Mouse (Mus musculus) kidney, adult 2 months (tissue): ENCODE data around the gene Znhit1.

Experiments
- CTCF ChIP-seq: fragments of 200-500 bp; conservative IDR thresholded peaks from 2 replicates; pipeline ENCODE4 v1.5.1; 2011; ENCODE audit warnings: low read depth, mild to moderate bottlenecking, control low read depth, low read length, moderate library complexity, mixed read lengths; ENCODE audit not compliant: insufficient read depth, insufficient read length
- POLR2A ChIP-seq: fragments of 200-500 bp; IDR thresholded peaks from one replicate; pipeline ENCODE4 v1.6.1; 2011; ENCODE audit warnings: low read depth, low read length, control low read depth

GRCm38 (mm10) chr5:136984828-136985227, 3.0 kb downstream of the Znhit1 start:
- TF ChIP-seq POLR2A (no peak), CTCF (no peak)
